Mouse (Mus musculus) heart, postnatal 14 days (tissue): ENCODE data around the gene Crebrf. TPM values are rescaled to one million over a fixed set of nuclear protein-coding genes. Genes with fewer than 3 reads are reported as not detected.

ENCODE experiments used
- DNase-seq, 2 experiments: peaks; one replicate each; pipeline ENCODE4 v3.0.0; 2021 to 2022
- intact Hi-C: fragments of 180-260 bp; cut with DNase I; formaldehyde crosslinking; loops from one replicate; pipeline ENCODE4 v1.15.1; 2025
- total RNA-seq, 2 experiments: library from RNA; stranded (reverse); gene quantifications; 2 replicates each; pipeline ENCODE4 v1.2.3; 2021

Crebrf gene
- total RNA-seq, 2 experiments from 2014 or later = 44.5 to 49.6 TPM

GRCm38 (mm10) chr17:26702621-26703020 is 12.8 kb upstream of the Crebrf start:
- no peak for DNase-seq
- intact Hi-C loops = no loop called here

- DNase-seq = no peak
- intact Hi-C loops = no loop called here
Measured at GRCm38 (mm10) chr17:26703671-26704070, 11.8 kb upstream of the Crebrf start.

GRCm38 (mm10) chr17:26705463-26706359 is 9.7 kb upstream of the Crebrf start:
- intact Hi-C loops = no loop called here
- no peak for DNase-seq

GRCm38 (mm10) chr17:26707066-26707465 is 8.4 kb upstream of the Crebrf start:
- intact Hi-C loops = no loop called here
- no peak for DNase-seq

- intact Hi-C loops = no loop called here
- DNase-seq = no peak
Measured at GRCm38 (mm10) chr17:26708499-26708898, 7.0 kb upstream of the Crebrf start.

- DNase-seq = no peak
- intact Hi-C loops = no loop called here
Measured at GRCm38 (mm10) chr17:26708993-26709590, 6.4 kb upstream of the Crebrf start.

- no peak for DNase-seq
- intact Hi-C loops = loop anchor here (5.0 kb wide), 2 partner anchors 33 to 48 kb away; partner anchors contain the start of gene Atp6v0e
Measured at GRCm38 (mm10) chr17:26710049-26710448, 5.4 kb upstream of the Crebrf start.

- DNase-seq = peak; percentile 93
- intact Hi-C loops = loop anchor here (5.0 kb wide), 2 partner anchors 61 to 171 kb away; no protein-coding TSS in a partner anchor
Measured at GRCm38 (mm10) chr17:26715916-26716717, 667 bp downstream of the Crebrf start.

GRCm38 (mm10) chr17:26717868-26718267 is 2.4 kb downstream of the Crebrf start:
- DNase-seq = no peak
- intact Hi-C loops = loop anchor here (5.0 kb wide), 2 partner anchors 59 to 169 kb away; no protein-coding TSS in a partner anchor

- intact Hi-C loops = loop anchor here (5.0 kb wide), 2 partner anchors 58 to 168 kb away; no protein-coding TSS in a partner anchor
- no peak for DNase-seq
Measured at GRCm38 (mm10) chr17:26719405-26719804, 4.0 kb downstream of the Crebrf start.

- DNase-seq = no peak
- intact Hi-C loops = no loop called here
Measured at GRCm38 (mm10) chr17:26721802-26722201, 6.4 kb downstream of the Crebrf start.

GRCm38 (mm10) chr17:26724790-26725189 is 9.3 kb downstream of the Crebrf start:
- DNase-seq = no peak
- intact Hi-C loops = no loop called here

GRCm38 (mm10) chr17:26726674-26727073 is 11.2 kb downstream of the Crebrf start:
- DNase-seq = no peak
- intact Hi-C loops = no loop called here

- no peak for DNase-seq
Measured at GRCm38 (mm10) chr17:26727110-26727755, 11.8 kb downstream of the Crebrf start.

GRCm38 (mm10) chr17:26742581-26742980 is 27.1 kb downstream of the Crebrf start:
- intact Hi-C loops = no loop called here
- no peak for DNase-seq

More at GRCm38 (mm10) chr17:26727110-26727755, 11.8 kb downstream of the Crebrf start:
- intact Hi-C loops = no loop called here

GRCm38 (mm10) chr17:26743294-26743693 is 27.8 kb downstream of the Crebrf start:
- intact Hi-C loops = no loop called here
- DNase-seq = no peak

GRCm38 (mm10) chr17:26749975-26750374 is 34.5 kb downstream of the Crebrf start:
- DNase-seq = no peak
- intact Hi-C loops = no loop called here

- DNase-seq = no peak
- intact Hi-C loops = no loop called here
Measured at GRCm38 (mm10) chr17:26752297-26752696, 36.8 kb downstream of the Crebrf start.

GRCm38 (mm10) chr17:26753476-26753875 is 38.0 kb downstream of the Crebrf start:
- intact Hi-C loops = no loop called here

GRCm38 (mm10) chr17:26767100-26767753 is 51.8 kb downstream of the Crebrf start:
- no peak for DNase-seq
- intact Hi-C loops = no loop called here

More at GRCm38 (mm10) chr17:26753476-26753875, 38.0 kb downstream of the Crebrf start:
- DNase-seq = no peak
